Mouse (Mus musculus) cerebellum, adult 8-10 months (tissue): ENCODE results near the gene D630045J12Rik.

Experiments
- DNase-seq: peaks from one replicate; pipeline ENCODE4 v3.0.0; 2022

Gene D630045J12Rik

GRCm38 (mm10) chr6:38186312-38186950 is 67.4 kb downstream of the D630045J12Rik start:
- no peak for DNase-seq

- DNase-seq: no peak
Measured at GRCm38 (mm10) chr6:38184791-38185190, 69.0 kb downstream of the D630045J12Rik start.

GRCm38 (mm10) chr6:38181756-38182318 is 72.0 kb downstream of the D630045J12Rik start:
- DNase-seq: no peak

- no peak for DNase-seq
Measured at GRCm38 (mm10) chr6:38180669-38181068, 73.1 kb downstream of the D630045J12Rik start.

- DNase-seq: no peak
Measured at GRCm38 (mm10) chr6:38165385-38165784, 88.4 kb downstream of the D630045J12Rik start.

GRCm38 (mm10) chr6:38164705-38165104 is 89.1 kb downstream of the D630045J12Rik start:
- no peak for DNase-seq

- DNase-seq: no peak
Measured at GRCm38 (mm10) chr6:38162825-38163504, 90.8 kb downstream of the D630045J12Rik start.

- no peak for DNase-seq
Measured at GRCm38 (mm10) chr6:38160556-38160955, 93.3 kb downstream of the D630045J12Rik start.

- DNase-seq: peak; percentile 92
Measured at GRCm38 (mm10) chr6:38160102-38160501, 93.7 kb downstream of the D630045J12Rik start.

GRCm38 (mm10) chr6:38159576-38159975 is 94.2 kb downstream of the D630045J12Rik start:
- DNase-seq: no peak

- DNase-seq: no peak
Measured at GRCm38 (mm10) chr6:38157925-38158324, 95.9 kb downstream of the D630045J12Rik start.

- DNase-seq: no peak
Measured at GRCm38 (mm10) chr6:38156204-38156603, 97.6 kb downstream of the D630045J12Rik start.

- no peak for DNase-seq
Measured at GRCm38 (mm10) chr6:38152305-38152704, 101.5 kb downstream of the D630045J12Rik start.

GRCm38 (mm10) chr6:38149483-38149882 is 104.3 kb downstream of the D630045J12Rik start:
- no peak for DNase-seq

GRCm38 (mm10) chr6:38148626-38149025 is 105.2 kb downstream of the D630045J12Rik start:
- DNase-seq: no peak

GRCm38 (mm10) chr6:38147301-38147700 is 106.5 kb downstream of the D630045J12Rik start:
- no peak for DNase-seq

- no peak for DNase-seq
Measured at GRCm38 (mm10) chr6:38145463-38146065, 108.2 kb downstream of the D630045J12Rik start.

- DNase-seq: no peak
Measured at GRCm38 (mm10) chr6:38144161-38144998, 109.4 kb downstream of the D630045J12Rik start.

GRCm38 (mm10) chr6:38140402-38140801 is 113.4 kb downstream of the D630045J12Rik start:
- no peak for DNase-seq

- DNase-seq: no peak
Measured at GRCm38 (mm10) chr6:38139086-38139485, 114.7 kb downstream of the D630045J12Rik start.

GRCm38 (mm10) chr6:38134806-38135559 is 118.8 kb downstream of the D630045J12Rik start:
- peak; percentile 69 for DNase-seq

- DNase-seq: peak; percentile 57
Measured at GRCm38 (mm10) chr6:38131801-38132231, 122.0 kb downstream of the D630045J12Rik start.
